In the genomic region with DNA sequence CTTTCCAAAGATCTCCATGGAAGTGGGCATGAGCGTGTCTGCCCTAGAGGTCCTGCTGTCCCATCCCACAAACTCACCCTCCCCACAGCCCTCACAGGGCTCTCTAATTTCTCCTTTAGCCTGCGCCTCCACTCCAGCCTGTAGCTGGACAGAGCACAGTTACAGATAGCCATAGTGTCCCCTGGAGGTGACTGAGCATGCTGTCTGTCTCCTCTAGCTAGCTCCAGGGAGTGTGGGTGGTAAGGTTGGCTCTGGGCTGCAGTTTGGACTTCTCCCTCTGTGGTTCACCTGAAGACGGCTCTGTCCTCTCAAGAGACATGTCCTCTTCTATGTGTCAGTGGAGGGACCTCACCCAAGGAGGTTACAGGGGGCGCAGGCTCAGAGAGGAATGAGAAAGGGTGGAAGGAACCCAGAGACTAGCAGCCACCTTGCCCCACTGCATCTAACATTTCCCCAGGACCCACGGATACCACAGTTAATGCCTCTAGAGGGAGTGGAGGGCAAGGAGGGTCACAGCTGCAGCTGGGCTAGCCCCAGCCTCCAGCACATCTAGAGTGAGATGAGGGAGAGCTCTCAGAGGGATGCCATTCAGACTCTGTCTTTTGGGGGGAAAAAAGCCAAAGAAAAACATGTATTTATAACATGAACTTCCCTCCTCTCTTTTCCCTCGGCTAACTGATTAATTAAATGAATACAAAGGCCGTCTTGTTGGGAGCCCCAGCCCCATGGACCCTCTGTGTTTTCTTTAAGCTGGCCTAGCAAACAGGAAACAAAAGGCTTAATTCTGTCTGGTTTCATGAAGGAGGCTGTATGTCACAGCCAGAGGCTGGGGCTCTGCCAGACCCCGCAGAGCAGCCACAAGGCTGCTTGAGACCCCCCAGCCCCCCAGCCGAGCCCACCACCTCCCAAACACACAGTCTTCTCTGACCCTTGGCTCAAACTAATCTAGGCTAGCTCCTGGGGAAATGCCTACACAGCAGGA, we compare ENCODE assay signal across 8 mouse cellular contexts. TPM values are rescaled to one million over a fixed set of nuclear protein-coding genes. Genes with fewer than 3 reads are reported as not detected.
DNase-seq lines count a peak whose midpoint lies in the region; ATAC-seq lines count a peak whose summit lies in the region.

No protein-coding gene starts in this region.

- H3K4me2 ChIP-seq in heart, embryonic 11.5 days: no peak overlapping the region
- H3K4me2 ChIP-seq in limb, embryonic 13.5 days (replicated peaks): no peak overlapping the region

- no peak for ATAC-seq in heart, embryonic 11.5 days (replicated peaks; ENCODE audit: insufficient number of reproducible peaks, low FRiP score, low TSS enrichment)
- peak; percentile 70 for ATAC-seq in limb, embryonic 13.5 days (ENCODE audit: low FRiP score, low read depth)

- peak overlapping the region; percentile 41 for H3K27ac ChIP-seq in heart, embryonic 11.5 days (ENCODE audit: low read depth, low read length)
- peak overlapping the region; percentile 82 for H3K27ac ChIP-seq in forebrain, embryonic 10.5 days
- H3K27ac ChIP-seq in limb, embryonic 13.5 days: peak overlapping the region; percentile 61

- H3K9ac ChIP-seq in heart, embryonic 11.5 days (ENCODE audit: low read depth, low read length): no peak overlapping the region
- H3K9ac ChIP-seq in limb, embryonic 13.5 days: no peak overlapping the region

- no peaks in the 10 kb centered on the region for H3K36me3 ChIP-seq in heart, embryonic 11.5 days (ENCODE audit: control insufficient read depth, insufficient read depth, low read length)
- peaks cover 29% of the 10 kb centered on the region for H3K36me3 ChIP-seq in forebrain, embryonic 10.5 days (replicated peaks)
- H3K36me3 ChIP-seq in limb, embryonic 13.5 days: no peaks in the 10 kb centered on the region

- H3K4me3 ChIP-seq in heart, embryonic 11.5 days (ENCODE audit: low read depth, low read length): no peak overlapping the region
- peak overlapping the region; percentile 23; the same call in 1 of the 2 replicates for H3K4me3 ChIP-seq in forebrain, embryonic 10.5 days
- H3K4me3 ChIP-seq in limb, embryonic 13.5 days: no peak overlapping the region

- H3K4me1 ChIP-seq in heart, embryonic 11.5 days (ENCODE audit: control insufficient read depth, insufficient read depth, low read length): no peaks in the 10 kb centered on the region
- peaks cover 59% of the 10 kb centered on the region for H3K4me1 ChIP-seq in forebrain, embryonic 10.5 days
- peaks cover 34% of the 10 kb centered on the region for H3K4me1 ChIP-seq in limb, embryonic 13.5 days

- no peaks in the 10 kb centered on the region for H3K9me3 ChIP-seq in heart, embryonic 11.5 days (replicated peaks; ENCODE audit: control insufficient read depth, low read length)
- H3K9me3 ChIP-seq in forebrain, embryonic 10.5 days: no peaks in the 10 kb centered on the region
- no peaks in the 10 kb centered on the region for H3K9me3 ChIP-seq in limb, embryonic 13.5 days

- DNase-seq in heart, adult 9 months (ENCODE audit: low spot score in 2 of 2): no peak
- DNase-seq in 3T3-L1 (ENCODE audit: low read depth, low spot score): peak; percentile 34
- DNase-seq in forebrain, embryonic 10.5 days (ENCODE audit: extremely low spot score, low spot score): peak; percentile 64
- DNase-seq in layer of hippocampus, adult 9-10 months (ENCODE audit: low spot score): no peak
- DNase-seq in T-cell, adult 2 months (ENCODE audit: low spot score): no peak
- no peak for DNase-seq in cerebellum, adult 11-12 months

- 32% methylated on average over 9 of the region's 9 CpGs for WGBS in heart, embryonic 11.5 days (ENCODE audit: insufficient replicate concordance)
- 10% methylated on average over 9 of the region's 9 CpGs for WGBS in forebrain, embryonic 10.5 days
- WGBS in limb, embryonic 13.5 days: 34% methylated on average over 9 of the region's 9 CpGs

- H3K27me3 ChIP-seq in heart, embryonic 11.5 days (ENCODE audit: control insufficient read depth, insufficient read depth, low read length): no peaks in the 10 kb centered on the region
- H3K27me3 ChIP-seq in forebrain, embryonic 10.5 days (ENCODE audit: poor library complexity, severe bottlenecking): peaks cover 27% of the 10 kb centered on the region
- peaks cover 47% of the 10 kb centered on the region for H3K27me3 ChIP-seq in limb, embryonic 13.5 days

RNA-seq across cellular contexts. Expression of gene Pknox2, which starts 32.6 kb away (rescaled TPM):
- polyA plus RNA-seq in heart, embryonic 11.5 days (2014; fragmentation: Nextera tagmentation; extraction: Ambion mirVana): 5.2 and 6.3 TPM in 2 replicates
- polyA plus RNA-seq in forebrain, embryonic 10.5 days (2016; fragmentation: Nextera tagmentation; extraction: Ambion mirVana): 35.3 and 36.8 TPM in 2 replicates
- 14.5 and 16.1 TPM in 2 replicates for polyA plus RNA-seq in limb, embryonic 13.5 days (2015; fragmentation: Nextera tagmentation; extraction: Ambion mirVana)

Comparison
In these comparisons a context has a peak if more than half of its experiments do, and no peak if none do; other contexts are left out.
1. DNase-seq: peak in 3T3-L1 (single experiment) and forebrain, embryonic 10.5 days (single experiment); none in heart, adult 9 months (0 of 2), layer of hippocampus, adult 9-10 months (single experiment), T-cell, adult 2 months (single experiment) and cerebellum, adult 11-12 months (single experiment).
2. Peak in every context shown above with its lines, with median percentiles within 50 percentile points of each other: H3K27ac ChIP-seq.